Mouse (Mus musculus): ENCODE measurements around the gene Pde7b.
A peak's percentile ranks its signal among the peaks of the same experiment; 100 is the strongest.

Gene Pde7b

DNA sequence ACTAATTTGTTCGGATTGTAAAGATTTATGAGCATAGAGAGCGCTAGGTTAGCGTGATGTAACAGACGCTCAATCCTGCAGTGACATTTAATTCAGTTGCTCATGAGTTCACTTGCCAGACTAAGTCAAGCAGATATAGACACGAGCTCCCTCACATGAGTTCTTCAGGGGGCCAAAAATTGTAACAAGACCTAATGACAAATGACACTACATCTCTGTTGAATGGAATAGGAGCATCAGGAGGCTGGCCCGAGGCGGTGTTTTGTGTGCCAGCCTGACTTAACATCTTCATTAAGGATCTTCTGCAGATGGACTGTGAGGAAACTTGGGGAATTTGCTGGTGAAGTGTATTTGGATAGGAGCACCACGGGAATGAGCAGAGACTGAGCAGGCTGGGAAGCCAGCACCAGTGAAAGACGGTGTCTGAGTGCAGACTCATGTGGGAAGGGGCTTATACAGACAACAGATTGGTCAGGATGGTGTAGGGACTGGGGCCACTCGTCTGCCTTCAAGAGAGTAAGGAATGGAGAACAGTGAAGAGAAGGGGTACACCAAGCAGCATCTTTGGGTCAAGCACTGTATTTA is 303.5 kb downstream of the Pde7b start:
- DNase-seq (ENCODE audit: low read depth), result no peak

DNA sequence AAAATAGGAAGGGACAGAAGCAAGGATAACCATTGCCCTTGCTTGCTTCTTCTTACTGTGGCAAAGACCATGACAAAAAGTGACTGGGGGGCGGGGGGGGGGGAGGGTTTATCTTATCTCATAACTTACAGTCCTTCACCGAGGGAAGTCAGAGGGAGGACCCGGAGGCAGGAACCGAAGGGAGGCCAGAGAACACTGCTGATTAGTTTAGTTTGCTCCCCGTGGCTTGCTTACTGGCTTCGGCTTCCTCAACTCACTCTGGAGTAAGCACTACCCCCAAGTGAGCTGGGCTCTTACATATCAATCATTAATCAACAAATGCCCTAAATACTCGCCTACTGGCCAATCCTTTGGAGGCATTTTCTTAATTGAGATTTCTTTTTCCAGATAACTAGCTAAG is 304.6 kb downstream of the Pde7b start:
- no peak for DNase-seq (ENCODE audit: low read depth)

DNA sequence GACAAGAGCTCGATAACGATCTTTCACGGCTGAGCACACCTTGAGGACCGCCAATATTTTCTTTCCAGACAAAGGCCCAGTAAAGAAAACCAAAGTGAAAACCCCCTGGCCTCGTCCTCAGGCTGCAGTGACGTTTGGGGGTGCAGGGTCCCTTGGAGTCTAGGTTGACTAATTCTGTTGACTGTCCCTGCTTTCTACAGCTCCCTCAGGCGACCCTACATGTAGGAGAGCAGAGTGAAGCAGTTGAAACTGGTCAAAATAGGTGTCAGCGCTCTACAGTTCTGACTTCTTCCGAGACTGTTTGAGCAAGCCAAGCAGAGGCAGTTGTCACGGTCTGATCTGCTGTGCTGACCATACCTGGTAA is 306.0 kb downstream of the Pde7b start:
- no peak for DNase-seq (ENCODE audit: low read depth)

DNA sequence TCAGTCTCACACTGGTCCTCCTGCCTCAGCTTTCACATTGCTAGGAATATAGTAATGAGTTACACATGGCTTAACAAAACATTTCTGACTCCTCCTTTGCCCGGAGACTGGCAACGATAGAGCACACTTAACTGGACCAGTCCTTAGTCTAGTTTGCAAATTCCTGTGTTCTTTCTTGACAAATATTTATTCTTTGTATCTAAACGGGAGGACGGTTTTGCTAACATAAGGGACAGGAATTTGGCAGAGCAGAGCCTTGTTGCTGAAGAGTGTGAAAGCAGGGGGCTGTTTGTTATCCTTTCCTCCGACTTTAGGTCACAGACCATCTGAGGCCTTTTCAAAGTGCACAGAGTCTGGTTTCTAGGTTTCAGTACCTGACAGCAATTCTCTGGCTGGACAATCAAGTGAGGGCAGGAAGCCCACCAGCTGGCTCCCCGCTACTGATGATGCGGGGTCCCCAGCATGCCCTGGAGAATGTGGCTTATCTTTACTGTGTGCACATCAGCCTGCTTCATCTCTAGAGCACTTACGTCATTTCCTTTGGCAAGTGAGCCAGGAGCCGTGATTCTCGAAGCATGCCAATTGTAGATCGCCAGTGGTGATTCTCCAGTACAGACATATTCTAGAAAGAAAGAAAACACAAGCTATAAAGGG is 306.5 kb downstream of the Pde7b start:
- DNase-seq (ENCODE audit: low read depth), result no peak

DNA sequence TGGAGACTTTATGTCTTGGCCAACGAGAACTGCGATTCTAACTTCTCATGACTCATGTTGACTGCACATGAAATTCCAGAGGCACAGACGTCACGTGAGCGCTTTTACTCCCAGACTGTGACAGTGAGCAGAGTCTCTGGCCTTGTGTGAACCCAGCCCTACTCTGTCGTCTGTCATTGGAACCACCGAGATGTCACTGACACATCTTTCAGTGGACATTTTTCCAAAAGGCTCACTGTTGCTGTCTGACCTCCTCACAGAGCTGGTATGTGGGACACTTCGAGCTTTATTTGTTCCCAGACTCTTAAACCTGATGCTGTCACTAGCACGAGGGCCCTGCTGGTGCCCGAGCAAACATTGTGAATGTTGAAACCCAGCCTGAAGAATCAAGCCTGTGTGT is 315.7 kb downstream of the Pde7b start:
- DNase-seq (ENCODE audit: low read depth), result peak; percentile 14

DNA sequence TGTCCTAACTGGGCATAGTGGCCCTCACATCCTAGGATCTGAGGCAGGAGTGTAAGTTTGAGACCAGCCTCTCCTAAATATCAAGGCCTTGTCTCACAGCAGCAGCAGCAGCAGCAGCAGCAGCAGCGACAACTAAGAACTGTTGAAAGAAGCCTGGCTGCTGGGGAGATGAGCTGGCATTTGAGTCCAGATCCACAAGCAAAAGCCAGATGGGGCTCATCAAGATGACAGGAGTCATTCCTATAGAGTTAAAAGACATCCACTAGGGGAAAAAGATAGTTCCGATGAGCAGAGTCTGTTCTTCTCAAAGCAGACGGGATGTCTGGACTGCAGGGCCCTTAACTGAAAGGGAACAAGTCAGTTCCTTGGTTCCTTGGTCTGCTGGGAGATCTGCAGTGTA is 316.5 kb downstream of the Pde7b start:
- no peak for DNase-seq (ENCODE audit: low read depth)

DNA sequence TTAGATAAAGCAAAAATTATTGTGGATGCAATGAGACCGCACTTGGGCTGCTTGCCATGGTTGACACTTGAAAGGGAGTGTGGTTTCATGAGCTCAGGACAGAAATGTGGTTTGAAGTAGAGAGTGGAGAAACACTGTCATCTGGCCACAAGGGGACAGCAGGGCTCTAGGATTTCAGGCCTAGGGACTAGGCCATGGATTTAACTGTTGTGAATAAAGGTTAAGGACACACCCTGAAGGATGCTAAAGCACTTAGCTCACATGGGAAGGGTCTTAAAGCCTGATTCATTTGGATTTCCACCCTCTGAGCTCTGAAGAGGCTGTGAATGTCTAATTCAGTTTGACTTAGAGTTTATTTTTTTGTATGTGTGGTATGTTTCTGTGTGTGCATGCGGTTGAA is 319.4 kb downstream of the Pde7b start:
- DNase-seq (ENCODE audit: low read depth), result peak; percentile 58

DNA sequence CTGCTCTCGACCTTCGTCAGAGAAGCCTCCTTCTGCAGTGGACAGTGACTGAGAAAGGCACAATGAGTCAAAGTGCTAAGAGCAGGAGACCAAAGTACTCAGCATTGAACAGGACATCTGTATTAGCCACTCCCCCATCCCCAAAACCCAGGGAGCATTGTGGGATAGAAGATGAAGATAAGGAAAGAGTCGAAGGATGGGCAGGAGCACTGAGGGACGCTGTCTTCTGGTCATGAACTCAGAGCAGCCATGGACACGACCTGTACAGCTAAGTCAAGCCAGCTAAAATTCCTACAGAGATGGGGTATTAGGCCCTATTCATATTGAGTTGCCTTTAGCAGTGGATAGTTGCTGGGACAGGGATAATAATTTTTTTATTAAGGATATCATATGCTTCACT is 321.9 kb downstream of the Pde7b start:
- no peak for DNase-seq (ENCODE audit: low read depth)

DNA sequence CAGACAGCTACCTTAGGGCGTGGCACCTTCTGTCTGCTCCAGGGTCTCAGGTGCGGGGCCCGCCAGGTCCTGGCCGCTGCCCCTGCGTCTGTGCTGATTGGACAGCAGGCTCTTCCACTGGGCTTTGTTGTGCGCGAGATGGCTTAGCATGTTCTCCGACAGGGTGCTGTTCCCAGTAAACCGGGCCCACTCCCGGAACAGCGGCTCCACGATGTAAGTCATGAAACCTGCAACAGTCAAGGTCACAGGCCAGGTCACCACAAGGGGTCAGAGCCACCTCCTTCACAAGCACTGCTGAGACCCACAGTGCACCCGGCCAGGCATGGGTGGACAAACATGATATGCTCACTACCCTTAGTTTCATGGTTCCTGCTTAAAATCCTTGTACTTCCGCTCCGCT is 324.5 kb downstream of the Pde7b start:
- DNase-seq (ENCODE audit: low read depth), result no peak

DNA sequence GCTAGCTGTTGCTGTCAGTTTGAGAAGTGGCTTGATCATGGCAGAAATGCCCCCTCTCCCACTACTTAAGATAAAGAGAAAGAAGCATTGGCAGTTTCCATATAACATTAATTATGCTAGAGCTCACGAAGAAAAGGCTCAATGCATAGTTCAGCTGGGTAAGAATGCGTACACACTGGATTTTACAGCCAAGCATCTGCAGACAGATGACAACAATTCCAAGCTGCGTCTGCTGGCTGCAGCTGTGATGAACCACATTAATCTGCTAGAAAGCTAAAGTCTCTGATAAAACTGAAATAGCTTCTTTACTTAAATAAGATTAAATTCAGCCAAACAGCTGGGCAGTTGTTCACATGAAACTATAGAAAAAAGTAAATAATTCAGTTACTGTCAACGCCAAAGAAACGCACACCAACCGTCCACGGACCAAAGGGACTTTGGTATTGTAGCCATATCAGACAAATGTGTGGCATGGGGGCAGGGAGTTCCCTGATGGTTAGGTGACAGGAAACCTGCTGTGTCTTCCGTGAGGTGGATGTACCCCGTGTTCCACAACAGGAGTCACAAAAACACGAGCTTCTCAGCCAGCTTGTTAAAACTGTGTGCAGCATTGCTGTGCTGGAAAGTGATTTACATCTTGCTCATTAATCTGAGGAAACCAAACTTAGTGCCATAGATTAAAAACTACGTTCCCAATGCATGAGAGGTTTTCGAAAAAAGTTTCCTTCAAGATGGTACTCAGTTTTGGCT is 326.1 kb downstream of the Pde7b start:
- no peak for DNase-seq (ENCODE audit: low read depth)

DNA sequence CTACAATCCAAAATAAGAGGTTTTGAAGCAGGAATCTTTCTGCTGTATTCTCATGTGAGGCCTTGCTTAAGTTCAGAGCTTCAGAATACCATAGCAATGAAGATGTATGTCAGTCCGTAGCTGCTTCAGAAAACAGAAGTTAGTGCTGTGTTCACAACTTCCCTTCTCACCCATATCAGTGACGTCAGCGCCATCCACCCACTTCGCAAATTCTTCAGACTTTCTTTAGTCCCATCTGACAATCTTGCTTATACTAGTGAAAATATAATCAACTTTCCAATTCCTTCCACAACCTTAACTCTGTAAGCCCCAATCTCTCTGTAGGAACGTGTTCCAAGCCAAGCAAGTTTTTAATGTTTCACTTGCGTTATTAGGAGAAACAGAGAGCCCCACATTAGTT is 326.7 kb downstream of the Pde7b start:
- DNase-seq (ENCODE audit: low read depth), result no peak

DNA sequence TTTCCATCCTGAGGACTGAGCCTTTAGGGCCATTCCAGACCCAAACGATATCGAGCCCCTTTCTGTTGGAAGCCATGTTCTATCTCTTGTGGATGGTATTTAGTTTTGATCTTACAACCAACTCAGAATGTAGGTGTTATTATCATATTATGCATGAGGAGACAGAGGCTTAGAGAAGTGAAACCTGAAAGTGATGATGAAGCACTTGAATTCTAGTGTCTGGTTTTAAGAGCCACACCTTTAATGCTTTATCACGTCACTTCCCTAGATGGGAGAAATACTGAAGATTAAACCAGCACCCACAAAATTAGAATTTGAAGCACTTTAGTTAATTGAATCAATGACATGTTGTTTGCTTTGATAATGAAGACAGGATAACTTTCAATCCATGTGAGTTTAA is 329.1 kb downstream of the Pde7b start:
- no peak for DNase-seq (ENCODE audit: low read depth)

DNA sequence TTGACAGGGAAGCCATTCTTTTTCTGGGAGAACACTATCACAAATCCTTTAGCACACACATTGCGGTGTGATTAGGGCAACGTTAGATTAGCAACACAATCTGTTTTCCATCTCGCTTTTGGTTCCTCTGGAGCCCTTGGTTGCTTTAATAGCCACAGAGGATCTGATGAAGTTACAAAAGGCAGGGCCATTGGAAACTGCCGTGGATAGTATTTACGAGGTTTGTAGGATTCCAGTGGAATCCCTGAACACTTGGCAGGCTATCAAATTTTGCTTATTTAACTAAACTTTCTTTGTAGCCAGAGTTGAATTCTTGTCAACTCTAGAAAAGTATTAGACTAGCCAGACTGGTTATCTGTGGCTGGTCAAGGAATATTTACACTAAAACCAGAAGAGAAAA is 330.1 kb downstream of the Pde7b start:
- DNase-seq (ENCODE audit: low read depth), result no peak

DNA sequence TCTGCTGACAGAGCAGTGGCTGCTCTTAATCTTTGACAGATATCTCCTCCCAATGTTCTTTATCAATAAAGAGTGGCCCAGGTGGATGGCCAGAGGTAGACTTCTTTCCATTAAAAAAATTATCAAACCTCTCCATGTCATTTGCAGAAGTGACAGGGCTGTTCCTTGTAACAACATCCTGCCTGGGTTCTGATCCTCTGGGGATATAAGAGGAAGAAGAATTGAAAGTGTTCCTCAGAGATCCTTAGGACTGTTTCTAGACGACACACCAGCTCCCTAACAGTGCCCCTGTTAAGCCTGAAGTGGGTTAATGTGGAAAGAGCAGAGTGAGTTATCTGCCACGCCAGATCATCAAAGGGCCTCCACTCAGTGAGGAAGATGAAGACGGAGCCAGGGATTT is 334.3 kb downstream of the Pde7b start:
- DNase-seq (ENCODE audit: low read depth), result no peak

DNA sequence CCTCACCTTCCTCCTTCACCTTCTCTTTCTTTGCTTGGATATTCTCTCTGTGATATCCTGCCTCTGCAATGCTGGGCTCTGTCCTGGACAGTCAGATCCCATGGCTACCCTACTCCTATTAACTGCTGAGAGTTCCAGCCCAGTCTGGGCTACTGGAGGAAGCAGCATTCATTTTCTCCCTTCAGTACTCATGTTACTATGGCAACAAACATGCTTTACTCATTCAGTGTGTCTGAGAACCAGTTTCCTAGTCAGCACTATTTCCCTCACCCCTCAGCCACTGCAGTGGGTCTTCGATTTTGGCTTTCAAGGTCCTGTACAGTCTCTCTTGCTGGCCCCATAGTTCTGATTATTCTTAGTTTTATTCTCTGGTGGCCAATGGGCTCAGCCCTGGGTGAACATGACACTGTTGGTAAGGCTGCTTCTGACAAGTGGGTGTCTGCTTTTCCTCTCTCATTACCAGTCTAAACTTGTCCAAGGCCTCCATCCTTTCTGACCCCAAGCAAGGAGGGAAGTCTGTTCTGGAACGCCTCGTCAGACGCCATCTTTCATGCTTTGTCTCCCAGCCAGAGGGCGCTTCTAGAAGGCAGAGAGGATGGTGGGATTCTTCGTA is 342.0 kb downstream of the Pde7b start:
- no peak for DNase-seq (ENCODE audit: low read depth)

DNA sequence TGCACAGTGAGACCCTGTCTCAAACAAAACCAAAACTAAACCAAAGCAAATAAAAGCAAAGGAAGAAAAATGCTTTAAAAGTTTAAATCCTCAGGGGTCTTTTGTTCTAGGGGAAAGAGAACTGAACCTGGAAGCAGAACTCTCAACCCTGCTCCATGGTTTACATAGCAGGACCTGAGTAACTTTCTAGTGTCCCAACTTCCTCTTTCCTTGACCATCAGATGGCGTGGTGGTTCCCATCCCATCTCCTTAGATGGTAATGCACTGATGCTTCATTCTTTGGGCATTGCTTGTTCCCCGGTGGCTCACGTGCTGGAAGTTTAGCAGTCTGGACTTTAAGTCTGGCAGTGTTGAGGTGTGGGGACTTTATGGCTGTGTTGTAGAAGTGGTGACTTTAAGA is 343.5 kb downstream of the Pde7b start:
- no peak for DNase-seq (ENCODE audit: low read depth)

DNA sequence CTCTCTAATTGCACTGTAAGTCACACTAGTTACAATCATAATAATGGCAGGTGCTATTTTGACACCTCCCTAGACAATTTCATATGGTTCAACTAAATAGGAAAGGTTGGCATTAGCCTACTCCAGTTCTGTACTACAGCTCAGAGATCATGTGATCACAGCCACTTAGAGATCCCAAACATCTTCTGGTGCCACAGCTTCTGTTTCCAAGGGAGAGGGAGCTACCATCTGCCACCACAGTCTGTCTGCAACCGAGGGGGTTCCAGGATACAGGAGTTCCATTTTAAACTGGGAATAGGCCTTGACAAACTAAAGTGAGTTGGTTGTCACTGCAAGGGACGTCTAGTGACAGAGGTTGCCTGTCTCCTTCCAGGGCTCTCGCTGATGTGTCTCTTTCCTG is 344.1 kb downstream of the Pde7b start:
- DNase-seq (ENCODE audit: low read depth), result no peak

DNA sequence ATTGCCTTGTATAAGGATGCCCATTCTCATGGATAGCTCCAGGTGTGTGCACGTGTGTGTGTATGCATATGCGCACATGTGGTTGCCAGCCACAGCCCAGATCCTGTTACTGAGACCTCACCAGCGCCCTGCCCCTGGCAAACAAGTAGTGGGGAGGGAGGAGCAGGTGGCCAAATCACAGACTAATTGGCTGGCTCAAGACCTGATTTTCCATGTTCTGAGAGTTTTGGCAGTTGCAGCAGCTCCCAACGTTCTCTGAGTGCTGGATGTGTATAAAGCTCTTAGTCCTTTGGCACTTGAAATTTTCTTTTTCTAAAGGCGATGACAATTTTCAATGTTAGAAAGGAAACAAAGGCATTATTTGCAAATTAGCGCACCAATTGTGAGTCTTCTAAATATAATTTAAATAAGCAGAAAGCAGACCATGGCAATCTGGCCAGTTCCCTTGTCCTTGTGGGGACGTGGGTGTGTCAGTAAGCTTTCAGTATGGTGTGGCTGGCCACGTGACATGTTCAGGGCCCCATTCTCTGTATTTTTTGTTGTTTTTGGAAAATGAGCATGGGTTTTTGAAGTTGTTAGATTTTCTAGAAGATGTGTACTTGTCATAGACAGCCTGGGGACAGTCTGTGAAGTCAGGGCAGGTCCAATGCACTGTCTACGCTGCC is 345.7 kb downstream of the Pde7b start:
- DNase-seq (ENCODE audit: low read depth), result no peak

DNA sequence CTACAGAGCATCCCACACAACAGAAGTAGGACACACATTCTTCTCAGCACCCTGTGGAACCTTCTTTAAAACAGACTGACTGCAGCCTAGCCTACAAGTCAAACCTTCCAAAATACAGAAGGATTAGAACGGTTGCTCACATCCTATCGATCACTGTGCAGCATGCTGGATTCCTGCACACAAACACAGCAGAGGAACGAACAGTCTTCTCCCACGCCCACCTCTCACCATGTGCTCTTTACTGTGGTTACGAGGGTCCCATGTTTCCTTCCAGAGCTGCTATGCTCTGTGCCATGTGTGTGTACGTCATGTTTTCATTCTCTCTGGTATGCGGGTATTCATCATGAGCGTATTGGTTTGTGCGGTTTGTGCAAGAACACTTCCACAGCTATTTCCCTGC is 347.3 kb downstream of the Pde7b start:
- no peak for DNase-seq (ENCODE audit: low read depth)

DNA sequence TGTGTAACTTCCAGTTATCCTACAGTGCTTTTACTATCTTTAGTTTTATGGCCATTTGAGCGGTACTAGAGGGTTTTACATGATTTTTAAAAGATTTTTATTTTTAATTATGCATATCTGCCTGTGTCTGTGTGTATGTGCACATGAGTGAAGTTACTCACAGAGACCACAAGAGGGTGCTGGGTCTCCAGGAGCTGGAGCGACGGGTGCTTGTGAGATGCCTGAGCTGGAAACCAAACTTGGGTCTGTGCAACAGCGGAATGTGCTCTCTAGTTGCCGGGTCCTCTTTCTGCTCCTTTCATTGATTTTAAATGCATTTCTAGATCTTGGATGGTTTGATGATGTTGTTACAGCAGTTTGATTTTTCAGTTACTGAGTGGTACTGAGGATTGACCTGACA is 352.8 kb downstream of the Pde7b start:
- no peak for DNase-seq (ENCODE audit: low read depth)

DNA sequence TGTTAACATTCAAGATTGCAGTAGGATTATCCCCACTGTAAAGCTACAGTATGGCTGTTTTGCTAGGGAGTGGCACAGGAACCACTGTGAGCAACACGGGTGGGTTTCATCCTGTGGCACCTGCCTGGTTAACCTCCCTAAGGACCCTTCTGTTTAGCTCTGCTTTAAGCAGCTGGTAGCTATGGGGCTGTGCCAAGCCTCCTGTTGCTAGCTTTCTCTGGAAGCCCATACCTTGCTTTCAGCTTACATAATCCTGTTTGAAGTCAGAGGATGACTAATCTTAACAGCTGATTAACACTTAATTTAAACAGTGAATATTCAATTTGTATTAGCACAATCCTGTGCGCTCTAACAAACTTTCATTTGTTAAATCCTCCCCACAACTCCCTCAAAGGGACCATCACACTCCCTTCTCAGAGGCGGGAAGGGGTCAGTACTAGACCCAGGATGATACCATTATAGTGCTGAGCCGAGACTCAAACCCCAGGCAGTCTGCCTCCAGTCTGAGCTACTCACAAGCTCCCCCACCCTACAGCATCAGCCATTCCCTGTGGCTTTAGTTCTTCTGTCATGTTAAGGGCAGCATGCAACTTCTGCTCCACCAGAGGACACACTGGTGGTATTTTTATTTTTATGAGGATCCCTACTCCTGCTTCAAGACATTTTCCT is 362.3 kb downstream of the Pde7b start:
- DNase-seq (ENCODE audit: low read depth), result no peak

All from NIH3T3 (cell line).